Mouse (Mus musculus): ENCODE results near the gene Ino80b.

GRCm38 (mm10) chr6:83161442-83161841 is 36.2 kb upstream of the Ino80b start:
- TF ChIP-seq CTCF (IDR thresholded peaks at IDR 0.05; ENCODE audit: extremely low read depth, insufficient read depth, low read length) (no peak), POLR2A (IDR thresholded peaks at IDR 0.05; ENCODE audit: extremely low read depth, insufficient read depth, low read length) (no peak)

Measured in cortical plate, adult 2 months (tissue).